Mouse (Mus musculus) G1E (cell line): ENCODE results near the gene Efcab6.

Source experiments
- CTCF ChIP-seq: IDR thresholded peaks from 2 replicates; pipeline ENCODE4 v1.5.1; 2012; ENCODE audit warnings: low read depth, low read length, inconsistent platforms, mixed read lengths
- GATA1 ChIP-seq: IDR thresholded peaks from 2 replicates; pipeline ENCODE4 v1.6.1; 2012; ENCODE audit warnings: borderline replicate concordance, low read length, inconsistent platforms, mixed read lengths
- POLR2AphosphoS5 ChIP-seq: IDR thresholded peaks from 2 replicates; pipeline ENCODE4 v1.6.1; 2012; ENCODE audit warnings: low read depth, low read length, inconsistent platforms; ENCODE audit not compliant: insufficient replicate concordance
- TAL1 ChIP-seq: conservative IDR thresholded peaks from 2 replicates; pipeline ENCODE4 v1.6.1; 2012; ENCODE audit warnings: low read depth, low read length, inconsistent platforms, mixed read lengths

DNA sequence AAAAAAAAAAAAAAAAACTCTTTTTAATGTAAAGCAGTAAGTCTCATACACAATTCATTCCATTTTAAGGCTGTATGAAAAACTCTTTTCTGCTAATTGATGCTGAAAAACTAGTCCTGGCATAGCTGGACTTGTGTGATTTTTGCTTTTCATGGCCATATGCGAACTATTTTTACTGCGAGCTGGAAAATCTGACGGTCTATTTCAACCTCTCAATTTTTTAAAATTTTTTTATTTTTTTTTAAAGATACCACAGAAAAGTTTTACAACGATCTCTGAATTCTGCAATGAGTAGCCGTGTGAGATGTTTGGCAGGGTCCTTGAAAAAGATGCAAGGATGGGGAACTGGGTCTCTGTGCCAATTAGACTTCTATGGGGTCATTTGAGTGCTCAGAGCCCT, 75.9 kb downstream of the Efcab6 start:
- no peak for TF ChIP-seq CTCF
- TF ChIP-seq POLR2AphosphoS5, result no peak
- no peak for TF ChIP-seq GATA1
- no peak for TF ChIP-seq TAL1
